Mouse (Mus musculus) neural tube, embryonic 12.5 days (tissue): ENCODE results near the gene Tbc1d17. TPM values are rescaled to one million over a fixed set of nuclear protein-coding genes. Genes with fewer than 3 reads are reported as not detected.

ENCODE experiments used
- ATAC-seq: fragments of 200-750 bp; cut with Nextera tagmentation; 2 replicates; pipeline ENCODE4 v1.8.0; 2017; ENCODE audit warnings: low read depth, mild to moderate bottlenecking, moderate TSS enrichment, moderate library complexity; ENCODE audit not compliant: low FRiP score
- H3K27ac ChIP-seq: fragments of 300-500 bp; sonication (generic); 2 replicates; pipeline ENCODE4 v1.5.1; 2016
- H3K27me3 ChIP-seq: fragments of 300-500 bp; sonication (generic); replicated peaks from 2 replicates; pipeline ENCODE4 v1.6.1; 2016; ENCODE audit warnings: mild to moderate bottlenecking
- H3K36me3 ChIP-seq: fragments of 300-500 bp; sonication (generic); 2 replicates; pipeline ENCODE4 v1.6.1; 2016; ENCODE audit warnings: mild to moderate bottlenecking
- H3K4me1 ChIP-seq: fragments of 300-500 bp; sonication (generic); 2 replicates; pipeline ENCODE4 v1.6.1; 2016
- H3K4me2 ChIP-seq: fragments of 300-500 bp; sonication (generic); replicated peaks from 2 replicates; pipeline ENCODE4 v1.6.1; 2016; ENCODE audit warnings: mild to moderate bottlenecking
- H3K4me3 ChIP-seq: fragments of 300-500 bp; sonication (generic); 2 replicates; pipeline ENCODE4 v1.5.1; 2016
- H3K9ac ChIP-seq: fragments of 300-500 bp; sonication (generic); 2 replicates; pipeline ENCODE4 v1.6.1; 2016; ENCODE audit warnings: mild to moderate bottlenecking
- H3K9me3 ChIP-seq: fragments of 300-500 bp; sonication (generic); 2 replicates; pipeline ENCODE4 v1.6.1; 2016; ENCODE audit warnings: mild to moderate bottlenecking
- WGBS: fragments of 180-500 bp; shearing (Covaris S2); methylation state at CpG from one replicate; pipeline ENCODE4 v1.1.7; 2016; 5-methylcytosine and 5-hydroxymethylcytosine counted together
- polyA plus RNA-seq: library from polyadenylated mRNA; unstranded; fragments of >200 nt; fragmentation: Nextera tagmentation; extraction: Ambion mirVana; gene quantifications from 2 replicates; pipeline ENCODE4 v1.2.1, GENCODE M21; 2016

Gene Tbc1d17
- 95.4 and 101 TPM in 2 replicates for polyA plus RNA-seq

DNA sequence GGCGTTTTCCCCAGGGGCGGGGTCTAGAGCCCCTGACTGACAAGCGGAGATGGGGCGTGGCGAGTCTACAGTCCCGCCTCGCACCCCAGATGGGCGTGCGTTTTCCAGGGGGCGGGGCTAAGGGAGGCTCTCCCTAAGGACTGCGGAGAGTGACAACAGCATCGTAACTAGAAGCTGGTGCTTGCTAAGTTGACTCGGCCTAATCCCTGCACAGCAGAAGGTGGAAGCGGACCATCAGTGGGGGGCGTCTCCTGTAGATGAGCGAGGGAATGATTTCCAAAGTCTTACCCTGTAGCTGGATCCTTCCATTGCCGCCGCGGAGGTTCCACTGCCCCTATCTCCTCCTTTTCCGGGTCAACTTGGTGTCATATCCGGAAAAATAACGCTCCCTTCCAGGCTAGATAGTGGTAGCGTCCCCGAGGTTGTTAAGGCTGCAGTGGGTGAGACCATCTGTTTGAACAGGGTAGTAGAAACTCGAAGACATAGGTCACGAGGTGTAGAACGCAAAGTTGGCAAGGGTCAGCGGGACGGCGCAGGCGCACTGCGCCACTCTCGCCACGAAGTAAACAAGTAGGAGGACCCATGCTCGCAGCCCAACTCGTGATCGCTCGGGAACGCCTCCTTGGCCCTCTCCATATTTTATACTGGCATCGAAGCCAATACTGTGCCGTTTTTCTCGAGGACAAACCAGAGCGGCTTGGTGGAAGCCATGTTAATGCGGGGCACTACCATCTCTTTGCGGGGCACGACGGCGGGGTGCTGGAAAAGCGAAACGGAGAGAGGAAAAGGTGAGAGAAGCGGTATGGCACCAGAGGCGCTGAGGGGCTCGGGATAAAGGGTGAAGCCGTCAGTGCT is at the start of gene Tbc1d17, which contains the start of gene Akt1s1:
Tbc1d17 (minus strand) TSS at position 519 of the 855 bp plus-strand sequence.
Akt1s1 (plus strand) TSS at position 431 of the 855 bp plus-strand sequence.
- peaks cover 42% of the 10 kb centered on the region for H3K4me1 ChIP-seq
- peak within 1 kb of the TSS; percentile 83 for H3K9ac ChIP-seq
- WGBS, result under 1% methylated on average over 54 of the region's 54 CpGs
- peak; percentile 82 for ATAC-seq
- H3K9me3 ChIP-seq, result no peaks in the 10 kb centered on the region
- H3K27me3 ChIP-seq, result no peaks in the 10 kb centered on the region
- H3K27ac ChIP-seq, result peak within 1 kb of the TSS; percentile 81
- H3K4me3 ChIP-seq, result peak within 1 kb of the TSS; percentile 84
- H3K4me2 ChIP-seq, result peak within 1 kb of the TSS; percentile 88
- peaks cover 41% of the 10 kb centered on the region for H3K36me3 ChIP-seq

DNA sequence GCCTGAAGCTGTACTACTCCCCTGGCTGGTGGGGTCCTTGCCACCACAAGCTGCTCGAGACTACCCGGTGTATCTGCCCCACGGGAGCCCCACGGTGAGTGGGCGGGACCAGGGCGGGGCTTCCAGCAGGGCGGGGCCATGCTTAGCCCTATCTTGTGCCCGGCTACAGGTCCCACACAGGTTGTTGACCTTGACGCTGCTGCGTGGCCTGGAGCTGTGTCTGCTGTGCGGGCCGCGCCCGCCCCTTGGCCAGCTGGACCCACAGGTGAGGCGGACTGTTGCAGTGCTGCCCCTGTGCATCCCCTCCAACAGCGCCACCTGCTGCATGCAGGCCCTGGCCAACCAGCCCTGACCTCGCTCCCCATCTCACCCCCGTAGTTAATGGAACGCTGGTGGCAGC is 49.7 kb upstream of the Tbc1d17 start:
- Histone ChIP-seq H3K27me3 (no peaks in the 10 kb centered on the region), H3K27ac (no peak overlapping the region), H3K4me1 (peaks cover 47% of the 10 kb centered on the region), H3K9ac (no peak overlapping the region), H3K9me3 (no peaks in the 10 kb centered on the region), H3K4me2 (0 out of 2 replicates have a peak overlapping the region, but pooled peaks have one; percentile 12), H3K4me3 (no peak overlapping the region), H3K36me3 (peaks cover 48% of the 10 kb centered on the region)
- no peak for ATAC-seq
- 40% methylated on average over 19 of the region's 19 CpGs for WGBS

DNA sequence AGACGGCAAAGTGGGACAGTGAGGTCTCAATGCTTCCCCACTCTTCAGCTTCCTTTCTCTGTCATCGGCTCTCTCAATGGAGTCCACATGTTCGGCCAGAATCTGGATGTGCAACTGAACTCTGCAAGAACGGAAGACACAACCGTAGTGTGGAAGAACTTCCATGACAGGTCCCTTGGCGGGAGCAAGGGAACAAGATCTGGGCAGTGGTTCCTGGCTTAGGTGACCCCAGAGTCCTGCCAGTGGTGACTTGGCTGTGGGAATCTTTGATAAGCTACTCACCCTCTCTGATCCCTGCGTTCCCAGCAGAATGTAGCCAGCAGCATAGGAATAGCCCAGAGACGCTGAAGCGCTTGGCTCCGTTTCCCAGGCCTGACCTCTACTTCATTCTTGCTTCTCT is 47.6 kb upstream of the Tbc1d17 start:
- peak overlapping the region; percentile 83 for H3K4me2 ChIP-seq
- peaks cover 51% of the 10 kb centered on the region for H3K4me1 ChIP-seq
- 42% methylated on average over 10 of the region's 10 CpGs for WGBS
- H3K27me3 ChIP-seq, result no peaks in the 10 kb centered on the region
- peak overlapping the region; percentile 64 for H3K9ac ChIP-seq
- H3K36me3 ChIP-seq, result peaks cover 27% of the 10 kb centered on the region
- H3K9me3 ChIP-seq, result no peaks in the 10 kb centered on the region
- H3K27ac ChIP-seq, result no peak overlapping the region
- H3K4me3 ChIP-seq, result peak overlapping the region; percentile 57
- ATAC-seq, result no peak

DNA sequence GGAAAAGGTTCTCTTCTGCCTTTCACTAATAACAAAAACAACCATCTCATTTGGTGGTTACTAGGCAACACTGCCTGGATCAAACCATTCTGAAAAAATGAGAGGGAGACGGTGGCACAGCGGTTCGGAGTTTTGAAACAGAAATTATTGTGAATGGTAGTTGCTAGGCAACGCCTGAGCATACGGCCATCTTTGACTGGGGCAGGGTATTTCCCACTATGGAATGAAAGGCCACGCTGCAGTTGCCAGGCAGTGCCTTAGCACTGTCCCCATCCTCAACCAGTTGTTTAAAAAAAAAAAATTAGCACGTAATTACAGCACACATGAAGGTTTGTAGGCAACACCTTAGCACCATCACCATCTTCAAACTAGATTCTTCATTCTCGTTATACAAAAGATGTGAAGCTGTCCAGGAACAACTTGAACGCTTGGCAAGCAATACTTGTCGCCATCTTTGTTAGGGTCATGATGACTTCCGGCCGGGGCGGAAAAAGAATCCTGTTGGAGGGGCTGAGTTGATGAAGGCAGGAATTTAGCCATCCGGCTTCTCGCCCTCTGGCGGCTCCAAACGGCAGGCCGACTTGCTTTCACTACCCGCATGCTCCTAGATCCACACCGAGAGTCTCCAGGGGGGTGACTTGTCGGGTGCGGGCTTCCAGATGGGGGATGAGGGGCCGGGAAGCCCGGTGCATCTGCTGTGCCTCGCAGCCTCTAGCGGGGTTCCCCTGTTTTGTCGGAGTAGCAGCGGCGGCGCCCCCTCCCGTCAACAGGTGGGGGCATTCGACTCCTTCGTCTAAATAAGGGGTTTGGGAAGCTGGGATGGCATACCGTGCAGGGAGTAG is 46.9 kb upstream of the Tbc1d17 start, which contains the start of gene Fuz:
Fuz (plus strand) TSS at position 487 of the 842 bp plus-strand sequence.
- Histone ChIP-seq H3K9ac (peak within 1 kb of the TSS; percentile 64), H3K27me3 (no peaks in the 10 kb centered on the region), H3K4me1 (peaks cover 51% of the 10 kb centered on the region), H3K36me3 (peaks cover 24% of the 10 kb centered on the region), H3K27ac (peak within 1 kb of the TSS; percentile 57; the same call in 1 of the 2 replicates), H3K4me2 (peak within 1 kb of the TSS; percentile 83), H3K4me3 (peak within 1 kb of the TSS; percentile 57), H3K9me3 (no peaks in the 10 kb centered on the region)
- peak; percentile 68 for ATAC-seq
- under 1% methylated on average over 34 of the region's 34 CpGs for WGBS

DNA sequence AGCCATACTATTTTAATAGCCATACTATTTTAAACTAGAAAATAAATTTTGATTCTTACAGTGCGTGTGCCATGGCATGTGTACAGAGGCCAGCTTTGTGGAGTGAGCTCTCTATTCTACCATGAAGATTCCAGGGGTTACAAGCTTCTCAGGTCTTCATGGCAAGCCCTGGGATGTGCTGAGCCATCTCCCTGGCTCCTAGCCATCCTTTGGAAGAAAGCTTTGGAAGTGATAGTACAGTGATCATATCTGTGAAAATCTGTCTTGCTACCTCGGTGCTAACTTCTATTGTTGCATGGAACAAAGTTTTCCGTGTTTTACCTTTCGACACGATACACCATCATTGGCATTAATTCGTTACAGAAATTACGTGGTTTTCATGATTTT is 46.3 kb upstream of the Tbc1d17 start:
- no peak for ATAC-seq
- Histone ChIP-seq H3K4me1 (peaks cover 57% of the 10 kb centered on the region), H3K4me3 (peak overlapping the region; percentile 57; the same call in 1 of the 2 replicates), H3K9me3 (no peaks in the 10 kb centered on the region), H3K9ac (0 out of 2 replicates have a peak overlapping the region, but pooled peaks have one; percentile 17), H3K27ac (peak overlapping the region; percentile 57; the same call in 1 of the 2 replicates), H3K36me3 (peaks cover 24% of the 10 kb centered on the region), H3K27me3 (no peaks in the 10 kb centered on the region), H3K4me2 (peak overlapping the region; percentile 83)
- 35% methylated on average over 7 of the region's 7 CpGs for WGBS

DNA sequence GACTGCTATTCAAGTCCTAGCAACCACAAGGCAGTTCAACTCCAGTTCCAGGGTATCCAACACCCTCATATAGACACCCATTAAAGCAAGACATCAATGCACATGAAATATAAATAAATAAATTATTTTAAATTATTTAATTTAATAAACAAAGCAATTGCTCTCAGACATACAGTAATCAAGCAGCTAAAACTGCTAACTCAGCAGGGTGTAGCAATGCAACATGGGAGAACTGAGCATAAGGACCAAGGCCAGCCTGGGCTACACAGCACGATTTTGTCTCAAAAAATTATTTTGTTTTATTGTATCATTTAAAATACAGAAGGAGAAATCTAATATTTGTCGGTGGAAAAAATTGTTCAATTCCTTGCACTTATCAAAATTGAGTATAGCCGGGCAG is 45.3 kb upstream of the Tbc1d17 start:
- WGBS, result 85% methylated on average over 3 of the region's 3 CpGs
- H3K4me1 ChIP-seq, result peaks cover 63% of the 10 kb centered on the region
- no peak overlapping the region for H3K27ac ChIP-seq

DNA sequence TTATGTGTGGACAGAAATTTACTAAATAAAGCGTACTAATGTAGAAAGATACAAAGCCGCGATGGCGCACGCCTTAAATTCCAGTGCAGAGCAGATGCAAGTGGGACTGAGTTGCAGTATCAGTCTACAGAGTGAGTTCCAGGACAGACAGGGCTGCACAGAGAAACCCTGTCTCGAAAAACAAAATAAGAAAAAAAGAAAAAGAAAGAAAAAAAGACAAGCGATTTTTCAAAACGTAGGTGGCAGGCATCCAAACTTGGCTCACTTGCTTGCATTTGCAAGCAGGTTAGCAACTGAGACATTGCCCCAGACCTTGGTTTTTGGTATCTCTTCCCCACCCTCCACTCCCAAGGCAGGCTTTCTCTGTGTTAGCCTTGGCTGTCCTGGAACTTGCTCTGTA is 44.3 kb upstream of the Tbc1d17 start:
- peak overlapping the region; percentile 26; the same call in 1 of the 2 replicates for H3K9ac ChIP-seq
- H3K27me3 ChIP-seq, result no peaks in the 10 kb centered on the region
- H3K4me1 ChIP-seq, result peaks cover 66% of the 10 kb centered on the region
- WGBS, result 16% methylated on average over 8 of the region's 8 CpGs
- peak overlapping the region; percentile 75 for H3K4me2 ChIP-seq
- no peak for ATAC-seq
- peaks cover 23% of the 10 kb centered on the region for H3K36me3 ChIP-seq
- H3K4me3 ChIP-seq, result no peak overlapping the region
- peak overlapping the region; percentile 50; the same call in 1 of the 2 replicates for H3K27ac ChIP-seq
- no peaks in the 10 kb centered on the region for H3K9me3 ChIP-seq

More for the DNA sequence above, 45.3 kb upstream of the Tbc1d17 start:
- no peak overlapping the region for H3K4me2 ChIP-seq
- H3K9me3 ChIP-seq, result no peaks in the 10 kb centered on the region
- ATAC-seq, result no peak
- H3K36me3 ChIP-seq, result peaks cover 20% of the 10 kb centered on the region
- H3K4me3 ChIP-seq, result no peak overlapping the region
- no peaks in the 10 kb centered on the region for H3K27me3 ChIP-seq
- no peak overlapping the region for H3K9ac ChIP-seq

DNA sequence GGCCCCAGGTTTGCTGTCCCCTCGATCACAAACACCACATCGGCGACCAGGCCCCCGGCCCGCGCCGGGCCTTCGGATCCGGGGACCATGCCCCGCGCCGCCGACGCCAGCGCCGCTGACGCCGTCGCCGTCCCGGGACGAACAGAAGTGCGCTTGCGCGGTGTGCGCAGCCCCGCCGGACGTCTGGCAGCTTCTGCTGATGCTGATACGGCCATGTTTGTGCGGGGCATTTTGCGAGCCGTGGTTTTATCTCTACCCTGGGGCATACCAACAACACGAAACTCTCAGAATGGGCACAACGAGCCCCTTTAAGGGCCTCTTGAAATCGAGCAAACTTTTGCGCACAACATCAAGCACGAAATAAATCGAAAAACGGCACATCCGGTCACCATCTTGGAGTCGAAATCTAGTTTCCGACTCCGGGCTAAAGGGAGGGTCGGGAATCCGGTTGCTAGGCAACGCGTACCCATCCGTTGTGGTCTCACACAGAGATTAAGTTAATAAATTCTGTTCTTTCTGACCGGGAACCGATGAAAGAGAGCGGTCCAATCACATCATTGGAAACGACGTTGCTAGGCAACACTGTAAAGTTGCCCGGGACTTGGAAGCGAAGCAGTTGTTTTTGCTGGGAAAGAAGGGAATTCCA is 43.5 kb upstream of the Tbc1d17 start, which contains the start of gene Med25:
Med25 (minus strand) TSS at position 437 of the 646 bp plus-strand sequence.
- peaks cover 62% of the 10 kb centered on the region for H3K4me1 ChIP-seq
- peak; percentile 68 for ATAC-seq
- WGBS, result under 1% methylated on average over 56 of the region's 56 CpGs

DNA sequence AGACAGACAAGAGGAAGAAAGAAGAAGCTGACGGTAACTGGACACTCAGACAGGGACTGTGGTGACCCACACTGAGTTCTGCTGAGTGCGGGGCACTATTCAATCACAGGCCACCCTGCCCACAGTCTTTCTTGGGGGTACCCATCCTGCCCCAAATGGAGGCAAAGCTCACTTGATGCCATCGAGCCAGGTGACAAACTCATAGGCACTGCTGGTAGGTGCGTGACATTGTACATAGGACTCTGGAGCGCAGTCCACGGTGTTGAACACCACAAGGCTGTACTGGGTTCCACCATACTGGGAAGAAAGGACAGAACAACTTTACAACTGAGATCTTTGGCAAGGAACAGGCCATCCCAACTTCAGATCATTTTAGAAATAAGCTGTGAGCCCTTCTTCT is 42.7 kb upstream of the Tbc1d17 start:
- Histone ChIP-seq H3K4me1 (peaks cover 54% of the 10 kb centered on the region), H3K9ac (peak overlapping the region; percentile 90), H3K27me3 (no peaks in the 10 kb centered on the region), H3K4me2 (peak overlapping the region; percentile 75), H3K9me3 (no peaks in the 10 kb centered on the region), H3K4me3 (peak overlapping the region; percentile 79), H3K27ac (0 out of 2 replicates have a peak overlapping the region, but pooled peaks have one; percentile 75), H3K36me3 (peaks cover 35% of the 10 kb centered on the region)
- WGBS, result 24% methylated on average over 6 of the region's 6 CpGs
- no peak for ATAC-seq

More for the DNA sequence above, 43.5 kb upstream of the Tbc1d17 start, which contains the start of gene Med25:
- H3K27me3 ChIP-seq, result no peaks in the 10 kb centered on the region
- H3K4me3 ChIP-seq, result peak within 1 kb of the TSS; percentile 79
- H3K36me3 ChIP-seq, result peaks cover 29% of the 10 kb centered on the region
- peak within 1 kb of the TSS; percentile 75 for H3K4me2 ChIP-seq
- H3K9ac ChIP-seq, result peak within 1 kb of the TSS; percentile 90
- H3K27ac ChIP-seq, result peak within 1 kb of the TSS; percentile 75
- no peaks in the 10 kb centered on the region for H3K9me3 ChIP-seq

DNA sequence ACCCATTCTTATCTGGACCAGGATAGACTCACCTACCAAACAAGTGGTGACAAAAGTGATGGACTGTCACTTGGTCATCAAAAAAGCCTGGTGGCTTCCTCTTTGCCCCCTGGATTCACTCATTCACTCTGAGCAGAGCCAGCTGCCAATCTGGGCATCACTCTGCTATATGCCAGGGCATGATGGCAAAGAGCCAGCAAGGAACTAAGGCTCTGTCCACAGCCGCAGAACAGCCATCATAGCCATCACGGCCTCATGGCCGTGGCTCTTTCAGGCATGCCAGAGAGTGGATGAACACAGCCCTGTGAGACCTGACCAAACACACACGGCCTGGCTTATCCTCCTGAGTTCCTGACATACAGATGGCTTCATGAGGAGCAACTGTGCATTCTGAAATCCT is 41.9 kb upstream of the Tbc1d17 start:
- H3K27ac ChIP-seq, result no peak overlapping the region
- ATAC-seq, result no peak
- peak overlapping the region; percentile 79 for H3K4me3 ChIP-seq
- 87% methylated on average over 4 of the region's 4 CpGs for WGBS
- peak overlapping the region; percentile 90 for H3K9ac ChIP-seq
- peaks cover 49% of the 10 kb centered on the region for H3K4me1 ChIP-seq
- H3K36me3 ChIP-seq, result peaks cover 40% of the 10 kb centered on the region
- no peaks in the 10 kb centered on the region for H3K27me3 ChIP-seq
- H3K4me2 ChIP-seq, result peak overlapping the region; percentile 75
- H3K9me3 ChIP-seq, result no peaks in the 10 kb centered on the region

DNA sequence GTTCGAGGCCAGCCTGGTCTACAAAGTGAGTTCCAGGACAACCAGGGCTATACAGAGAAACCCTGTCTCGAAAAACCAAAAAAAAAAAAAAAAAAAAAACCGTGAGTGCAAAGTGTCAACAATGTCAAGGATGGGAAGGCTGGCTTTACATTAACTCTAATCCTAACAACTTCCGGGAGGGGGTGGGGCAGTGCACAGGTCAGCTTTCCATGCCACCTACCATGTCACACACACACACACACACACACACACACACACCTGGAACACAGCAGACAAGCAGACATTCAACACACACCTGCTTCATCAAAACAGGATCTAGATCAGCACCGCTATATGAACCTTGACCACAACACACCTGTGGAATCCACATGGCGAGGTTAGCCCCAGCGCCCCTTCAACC is 41.3 kb upstream of the Tbc1d17 start:
- H3K36me3 ChIP-seq, result peaks cover 46% of the 10 kb centered on the region
- no peak overlapping the region for H3K9ac ChIP-seq
- H3K27me3 ChIP-seq, result no peaks in the 10 kb centered on the region
- H3K9me3 ChIP-seq, result no peaks in the 10 kb centered on the region
- peak overlapping the region; percentile 75 for H3K4me2 ChIP-seq
- no peak overlapping the region for H3K4me3 ChIP-seq
- no peak overlapping the region for H3K27ac ChIP-seq
- WGBS, result 89% methylated on average over 7 of the region's 7 CpGs
- no peak for ATAC-seq
- peaks cover 47% of the 10 kb centered on the region for H3K4me1 ChIP-seq
